ENCODE assay signal across 10 mouse cellular contexts in genomic region chr7:13007341-13008092, GRCm38 (mm10). TPM values are rescaled to one million over a fixed set of nuclear protein-coding genes. Genes with fewer than 3 reads are reported as not detected.
DNase-seq lines count a peak whose midpoint lies in the region; ATAC-seq and TF ChIP-seq lines count a peak whose summit lies in the region.
"Had no signal": no experiment of that assay in that cellular context is flagged by ENCODE, and none has a peak within 500 bp of the region (broad histone marks: within the 10 kb centered on the region; RNA-seq: fewer than 3 reads in every experiment).

No protein-coding gene starts in this region.

- intact Hi-C loops in heart, adult 2 months (cut with DNase I): loop anchor here (2.0 kb wide), 2 partner anchors 47 to 99 kb away; partner anchors contain the start of gene Mzf1
- intact Hi-C loops in gastrocnemius, postnatal 14 days (cut with DNase I; ENCODE audit: low total_unique reads): loop anchor here (5.0 kb wide), 1 partner anchor 40 kb away; no protein-coding TSS in a partner anchor

- no peaks in the 10 kb centered on the region for H3K79me2 ChIP-seq in heart, adult 2 months (replicated peaks; ENCODE audit: control insufficient read depth, insufficient read depth, low read length)

- no peaks in the 10 kb centered on the region for H3K9me3 ChIP-seq in neural tube, embryonic 11.5 days (ENCODE audit: control insufficient read depth, low read length)
- H3K9me3 ChIP-seq in intestine, embryonic 16.5 days (ENCODE audit: control insufficient read depth, low read length): no peaks in the 10 kb centered on the region

- 71% methylated on average over 57 of the region's 57 CpGs for WGBS in heart, adult 2 months
- 28% methylated on average over 57 of the region's 57 CpGs for WGBS in neural tube, embryonic 11.5 days
- WGBS in intestine, embryonic 16.5 days: 54% methylated on average over 56 of the region's 57 CpGs

- no peak for TF ChIP-seq POLR2A in heart, adult 2 months (IDR thresholded peaks at IDR 0.05; ENCODE audit: insufficient read depth, low read depth, low read length)

- no peaks in the 10 kb centered on the region for H3K27me3 ChIP-seq in heart, adult 2 months (ENCODE audit: control insufficient read depth, insufficient read depth, low read length)
- peaks cover 7% of the 10 kb centered on the region for H3K27me3 ChIP-seq in neural tube, embryonic 11.5 days (ENCODE audit: control insufficient read depth, insufficient read depth, low read length)
- no peaks in the 10 kb centered on the region for H3K27me3 ChIP-seq in intestine, embryonic 16.5 days (replicated peaks; ENCODE audit: control insufficient read depth, insufficient read depth, low read length)

- no peaks in the 10 kb centered on the region for H3K36me3 ChIP-seq in heart, adult 2 months (ENCODE audit: control insufficient read depth, insufficient read depth, low read length)
- peaks cover 5% of the 10 kb centered on the region; the same call in 1 of the 2 replicates for H3K36me3 ChIP-seq in neural tube, embryonic 11.5 days (ENCODE audit: control insufficient read depth, insufficient read depth, low read length)
- peaks cover 18% of the 10 kb centered on the region for H3K36me3 ChIP-seq in intestine, embryonic 16.5 days (ENCODE audit: control insufficient read depth, insufficient read depth, low read length)

- ATAC-seq in neural tube, embryonic 11.5 days (ENCODE audit: insufficient read depth, low FRiP score, low TSS enrichment): no peak
- no peak for ATAC-seq in intestine, embryonic 16.5 days

- H3K4me1 ChIP-seq in heart, adult 2 months (ENCODE audit: control insufficient read depth, insufficient read depth, low read length): peaks cover 3% of the 10 kb centered on the region; the same call in 1 of the 2 replicates
- H3K4me1 ChIP-seq in neural tube, embryonic 11.5 days (ENCODE audit: control insufficient read depth, insufficient read depth, low read length): peaks cover 8% of the 10 kb centered on the region
- H3K4me1 ChIP-seq in intestine, embryonic 16.5 days (ENCODE audit: control insufficient read depth, insufficient read depth, low read length): peaks cover 8% of the 10 kb centered on the region; the same call in 1 of the 2 replicates

- H3K4me3 ChIP-seq in heart, adult 2 months: no peak overlapping the region
- peak overlapping the region; percentile 12; the same call in 1 of the 2 replicates for H3K4me3 ChIP-seq in neural tube, embryonic 11.5 days (ENCODE audit: low read depth, low read length)
- H3K4me3 ChIP-seq in intestine, embryonic 16.5 days (ENCODE audit: low read length): no peak overlapping the region

- TF ChIP-seq EP300 in heart, adult 2 months (IDR thresholded peaks at IDR 0.05; ENCODE audit: insufficient read depth, low read depth, low read length): no peak

- peak overlapping the region; percentile 24 for H3K4me2 ChIP-seq in neural tube, embryonic 11.5 days (ENCODE audit: low read depth)
- no peak overlapping the region for H3K4me2 ChIP-seq in intestine, embryonic 16.5 days (ENCODE audit: low read depth, low read length)

- H3K9ac ChIP-seq in heart, adult 2 months (ENCODE audit: low read depth, low read length): no peak overlapping the region
- peak overlapping the region; percentile 11; the same call in 1 of the 2 replicates for H3K9ac ChIP-seq in neural tube, embryonic 11.5 days (ENCODE audit: low read length)
- H3K9ac ChIP-seq in intestine, embryonic 16.5 days (ENCODE audit: low read depth, low read length): peak overlapping the region; percentile 43; the same call in 1 of the 2 replicates

- TF ChIP-seq CTCF in heart, adult 2 months (IDR thresholded peaks at IDR 0.05): no peak

- DNase-seq in heart, adult 2 months: peak in 1 of 2 experiments; percentile 20
- DNase-seq in heart, adult 18-20 months: no peak
- DNase-seq in neural tube, embryonic 11.5 days (ENCODE audit: low spot score): no peak
- no peak for DNase-seq in neural tube, embryonic 10.5 days (ENCODE audit: extremely low spot score, low spot score)
- DNase-seq in embryo, embryonic 9.5 days (ENCODE audit: extremely low spot score): no peak
- no peak for DNase-seq in gastrocnemius, postnatal 14 days
- DNase-seq in lung, postnatal 25 days (ENCODE audit: low spot score): no peak
- DNase-seq: adrenal gland, postnatal 14 days had no signal

- H3K27ac ChIP-seq in heart, adult 2 months: peak overlapping the region; percentile 75
- no peak overlapping the region for H3K27ac ChIP-seq in neural tube, embryonic 11.5 days (ENCODE audit: low read depth, low read length)
- no peak overlapping the region for H3K27ac ChIP-seq in intestine, embryonic 16.5 days (ENCODE audit: low read length)

RNA-seq across cellular contexts. Expression of gene Zbtb45, which starts 2.3 kb away (rescaled TPM):
- total RNA-seq in heart, adult 2 months (2021): 1 to 10 TPM; 6.8 to 9.3 TPM
- polyA plus RNA-seq in heart, adult 2 months (2012; rRNA removed): 8.6 and 14.1 TPM in 2 replicates
- 1 to 10 TPM; 7.3 to 7.4 TPM for total RNA-seq in heart, adult 18-20 months (2021)
- 30.7 and 33.5 TPM in 2 replicates for polyA plus RNA-seq in neural tube, embryonic 11.5 days (2014; fragmentation: Nextera tagmentation; extraction: Ambion mirVana)
- polyA plus RNA-seq in intestine, embryonic 16.5 days (2015; fragmentation: Nextera tagmentation; extraction: Ambion mirVana): 22.2 and 23.2 TPM in 2 replicates
- total RNA-seq in gastrocnemius, postnatal 14 days (2021): 1 to 10 TPM; 4.7 to 5.1 TPM

RNA-seq across cellular contexts. Expression of gene Trim28, which starts 8.6 kb away (rescaled TPM):
- total RNA-seq in heart, adult 2 months (2021): 10 to 100 TPM; 83.8 to 86.0 TPM
- polyA plus RNA-seq in heart, adult 2 months (2012; rRNA removed): 139 and 195 TPM in 2 replicates
- 10 to 100 TPM; 93.5 to 96.6 TPM for total RNA-seq in heart, adult 18-20 months (2021)
- 512 and 523 TPM in 2 replicates for polyA plus RNA-seq in neural tube, embryonic 11.5 days (2014; fragmentation: Nextera tagmentation; extraction: Ambion mirVana)
- polyA plus RNA-seq in intestine, embryonic 16.5 days (2015; fragmentation: Nextera tagmentation; extraction: Ambion mirVana): 116 and 131 TPM in 2 replicates
- total RNA-seq in gastrocnemius, postnatal 14 days (2021): 10 to 100 TPM; 67.0 to 85.9 TPM

RNA-seq across cellular contexts. Expression of gene Slc27a5, which starts 9.5 kb away (rescaled TPM):
- total RNA-seq in heart, adult 2 months (2021): not detected
- polyA plus RNA-seq in heart, adult 2 months (2012; rRNA removed): 0.59 and 0.82 TPM in 2 replicates
- total RNA-seq in heart, adult 18-20 months (2021): not detected
- not detected in 2 replicates for polyA plus RNA-seq in neural tube, embryonic 11.5 days (2014; fragmentation: Nextera tagmentation; extraction: Ambion mirVana)
- 0.84 and 0.89 TPM in 2 replicates for polyA plus RNA-seq in intestine, embryonic 16.5 days (2015; fragmentation: Nextera tagmentation; extraction: Ambion mirVana)
- not detected for total RNA-seq in gastrocnemius, postnatal 14 days (2021)
- polyA plus RNA-seq: intestine, embryonic 14.5 days had no signal

RNA-seq across cellular contexts. Expression of gene Chmp2a, which starts 27.1 kb away (rescaled TPM):
- 100 to 1,000 TPM; 137 to 139 TPM for total RNA-seq in heart, adult 2 months (2021)
- polyA plus RNA-seq in heart, adult 2 months (2012; rRNA removed): 66.1 and 99.2 TPM in 2 replicates
- total RNA-seq in heart, adult 18-20 months (2021): 100 to 1,000 TPM; 132 to 164 TPM
- 120 and 126 TPM in 2 replicates for polyA plus RNA-seq in neural tube, embryonic 11.5 days (2014; fragmentation: Nextera tagmentation; extraction: Ambion mirVana)
- polyA plus RNA-seq in intestine, embryonic 16.5 days (2015; fragmentation: Nextera tagmentation; extraction: Ambion mirVana): 199 and 202 TPM in 2 replicates
- 100 to 1,000 TPM in 1 of 2 experiments, 10 to 100 TPM in 1; 95.6 to 103 TPM for total RNA-seq in gastrocnemius, postnatal 14 days (2021)

RNA-seq across cellular contexts. Expression of gene Zfp446, which starts 29.9 kb away (rescaled TPM):
- 1 to 10 TPM; 2.2 to 2.9 TPM for total RNA-seq in heart, adult 2 months (2021)
- polyA plus RNA-seq in heart, adult 2 months (2012; rRNA removed): 4.2 and 6.4 TPM in 2 replicates
- 1 to 10 TPM; 2.1 to 2.2 TPM for total RNA-seq in heart, adult 18-20 months (2021)
- 7.1 and 8.2 TPM in 2 replicates for polyA plus RNA-seq in neural tube, embryonic 11.5 days (2014; fragmentation: Nextera tagmentation; extraction: Ambion mirVana)
- 5.9 and 6.1 TPM in 2 replicates for polyA plus RNA-seq in intestine, embryonic 16.5 days (2015; fragmentation: Nextera tagmentation; extraction: Ambion mirVana)
- 1 to 10 TPM; 2.7 to 2.9 TPM for total RNA-seq in gastrocnemius, postnatal 14 days (2021)
